Mouse (Mus musculus): ENCODE measurements around the gene Ubxn6. TPM values are rescaled to one million over a fixed set of nuclear protein-coding genes. Genes with fewer than 3 reads are reported as not detected.
"Not testable (repeated sequence)": the region's sequence is repeated elsewhere in the genome, so short reads cannot be mapped to it uniquely, and the experiment has no call there.

Ubxn6 gene
- 106 and 113 TPM in 2 replicates for polyA plus RNA-seq (2012; rRNA removed)

DNA sequence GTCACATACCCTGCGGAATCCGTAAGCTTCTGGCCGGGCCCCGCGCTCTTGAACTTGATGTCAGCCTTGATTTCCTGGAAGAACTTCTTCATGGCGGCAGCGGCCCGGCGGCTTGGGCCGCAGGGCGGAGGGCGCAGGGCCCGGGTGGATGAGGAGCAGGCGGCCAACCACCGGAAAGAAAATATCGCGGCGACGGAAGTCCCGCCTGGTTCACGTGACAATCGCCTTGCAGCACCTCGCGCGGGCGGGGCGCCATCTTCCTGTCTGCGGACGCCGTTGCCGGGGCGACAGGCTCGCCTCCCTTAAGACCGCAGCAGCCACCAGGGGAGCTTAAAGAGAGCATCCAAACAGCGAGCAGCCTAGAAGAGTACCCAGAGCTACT, at the start of gene Ubxn6:
TSS of gene Ubxn6 (minus strand) at position 202 of the 382 bp plus-strand sequence.
- peak; percentile 95 to 99 for DNase-seq (ENCODE audit: extremely low spot score in 1 of 2, low spot score in 1 of 2)

DNA sequence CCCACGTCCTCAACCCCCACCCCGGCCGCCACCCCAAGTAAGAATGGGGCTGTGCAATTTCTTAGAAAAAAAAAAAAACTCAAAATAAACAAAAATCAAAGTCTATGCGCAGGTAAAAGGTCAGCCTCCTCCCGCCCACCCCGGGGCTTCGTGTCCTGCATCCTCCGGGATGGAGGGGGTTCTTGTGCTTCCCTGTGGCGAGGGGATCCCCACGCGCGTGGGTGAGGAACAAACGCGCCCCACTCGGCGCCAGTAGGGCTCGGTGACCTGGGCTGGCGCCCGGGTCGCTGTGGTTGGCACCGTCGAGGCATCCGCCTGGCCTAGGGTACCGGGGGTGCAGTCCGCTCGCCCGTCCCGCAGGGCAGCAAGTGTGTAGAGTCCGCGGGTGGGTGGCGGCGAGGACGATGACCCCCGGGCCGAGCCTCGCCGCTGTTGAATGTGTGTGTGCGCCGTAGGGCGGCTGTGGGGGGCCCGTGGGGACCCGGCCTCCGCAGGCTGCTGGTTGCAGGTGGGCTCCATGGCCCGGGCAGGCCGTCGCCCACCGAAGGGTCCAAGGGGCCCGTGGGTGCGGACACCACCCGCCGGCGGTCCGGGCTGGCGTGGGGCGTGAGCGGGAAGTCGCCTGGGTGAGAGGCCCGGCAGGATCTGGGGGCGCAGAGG, 49.0 kb upstream of the Ubxn6 start:
- no peak for DNase-seq (ENCODE audit: extremely low spot score in 1 of 2, low spot score in 1 of 2)

DNA sequence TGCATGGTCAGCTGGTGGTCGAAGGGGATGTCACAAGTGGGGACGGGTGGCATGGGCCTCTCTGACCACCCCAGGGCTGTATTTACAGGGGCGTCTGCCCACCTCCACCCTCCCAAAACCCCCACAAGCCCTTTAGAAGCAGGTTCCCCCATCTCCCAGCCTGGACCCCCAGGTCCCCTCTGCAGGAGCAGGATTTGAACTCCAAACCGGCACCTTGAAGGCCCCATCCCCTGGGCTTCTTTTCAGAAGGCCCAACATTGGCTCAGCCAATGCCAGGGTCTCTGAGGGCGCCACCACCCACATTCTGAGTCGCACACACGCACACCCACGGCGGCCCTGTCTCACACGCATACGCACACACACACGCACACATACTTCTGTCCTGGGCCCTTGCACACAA, 48.3 kb upstream of the Ubxn6 start:
- DNase-seq (ENCODE audit: extremely low spot score in 1 of 2, low spot score in 1 of 2): no peak

DNA sequence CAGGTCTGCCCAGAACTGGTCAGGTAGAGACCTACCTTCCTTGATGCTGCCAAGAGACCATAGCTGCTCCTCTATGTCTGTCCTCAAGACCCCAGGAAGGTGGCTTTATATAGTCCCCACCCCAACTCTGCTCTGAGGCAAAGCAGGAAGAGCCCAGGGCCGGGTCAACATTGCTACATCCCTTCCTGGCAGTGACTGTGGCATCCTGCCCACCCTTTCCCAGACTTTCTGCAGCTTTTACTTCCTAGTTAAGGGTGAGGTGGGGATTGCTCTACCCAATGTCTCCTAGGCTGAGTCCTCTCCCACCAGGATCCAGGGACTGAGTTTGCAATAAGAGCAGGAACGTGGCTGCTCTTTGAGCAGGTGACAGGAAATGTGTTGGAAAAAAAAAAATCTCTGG, 47.0 kb upstream of the Ubxn6 start, which contains the start of gene Lrg1:
TSS of gene Lrg1 (minus strand) at position 176 of the 400 bp plus-strand sequence.
- DNase-seq (ENCODE audit: extremely low spot score in 1 of 2, low spot score in 1 of 2): no peak

DNA sequence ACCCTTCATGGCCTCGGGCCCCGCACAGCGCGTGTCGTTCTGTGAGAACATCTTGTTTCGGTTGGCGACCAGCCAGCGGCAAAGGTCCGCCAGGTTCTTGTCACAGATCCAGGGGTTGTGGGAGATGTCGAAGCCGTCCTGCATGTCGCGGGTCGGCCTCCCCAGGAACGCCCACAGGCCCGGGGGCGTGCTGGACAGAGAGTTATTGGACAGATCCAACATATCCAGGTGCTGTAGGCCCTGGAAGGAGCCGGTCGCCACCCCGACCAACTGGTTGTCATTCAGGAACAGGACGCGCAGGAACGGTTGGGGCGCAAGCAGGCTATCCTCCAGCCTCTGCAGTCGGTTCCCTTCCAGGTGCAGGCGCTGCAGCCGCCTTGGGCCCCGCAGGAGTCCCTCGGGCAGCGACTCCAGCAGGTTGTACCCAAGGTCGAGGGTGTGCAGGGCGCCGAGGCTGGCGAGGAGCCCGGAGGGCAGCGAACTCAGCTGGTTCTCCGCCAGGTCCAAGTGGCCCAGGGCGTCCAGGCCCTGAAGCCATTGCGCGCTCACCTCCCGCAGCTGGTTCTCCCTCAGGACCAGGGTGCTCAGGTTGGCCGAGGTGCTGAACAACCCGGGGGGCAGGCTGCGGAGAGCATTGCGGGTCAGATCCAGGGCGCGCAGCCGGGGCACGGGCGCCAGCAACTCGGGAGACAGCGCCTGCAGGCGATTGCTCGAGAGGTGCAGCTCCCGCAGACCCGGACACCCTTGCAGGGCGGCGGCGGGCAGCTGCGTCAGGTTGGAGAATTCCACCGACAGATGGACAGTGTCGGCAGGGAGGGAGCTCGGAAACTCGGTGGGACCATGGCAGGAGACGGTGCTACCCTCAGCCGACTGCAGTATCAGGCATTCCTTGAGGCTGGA, 45.4 kb upstream of the Ubxn6 start:
- DNase-seq (ENCODE audit: extremely low spot score in 1 of 2, low spot score in 1 of 2): no peak

DNA sequence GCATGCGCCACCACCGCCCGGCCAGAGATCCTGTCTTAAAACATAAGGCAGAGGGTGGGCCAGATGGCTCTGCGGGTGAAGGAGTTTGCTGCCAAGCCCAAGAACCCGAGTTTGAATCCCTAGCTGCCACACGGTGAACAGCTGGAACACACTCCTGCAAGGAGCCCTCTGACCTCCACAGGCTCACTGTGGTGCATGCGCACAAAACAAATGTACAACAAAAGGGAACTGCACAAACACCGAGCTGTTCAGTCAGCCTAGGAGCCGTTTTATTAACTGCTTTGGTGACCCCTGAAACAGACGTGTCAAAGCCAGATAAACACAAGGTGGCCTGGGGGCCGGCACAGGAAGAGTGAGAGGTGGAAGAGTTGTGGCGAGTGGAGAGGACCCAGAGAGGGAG, 44.6 kb upstream of the Ubxn6 start:
- DNase-seq (ENCODE audit: extremely low spot score in 1 of 2, low spot score in 1 of 2): no peak

DNA sequence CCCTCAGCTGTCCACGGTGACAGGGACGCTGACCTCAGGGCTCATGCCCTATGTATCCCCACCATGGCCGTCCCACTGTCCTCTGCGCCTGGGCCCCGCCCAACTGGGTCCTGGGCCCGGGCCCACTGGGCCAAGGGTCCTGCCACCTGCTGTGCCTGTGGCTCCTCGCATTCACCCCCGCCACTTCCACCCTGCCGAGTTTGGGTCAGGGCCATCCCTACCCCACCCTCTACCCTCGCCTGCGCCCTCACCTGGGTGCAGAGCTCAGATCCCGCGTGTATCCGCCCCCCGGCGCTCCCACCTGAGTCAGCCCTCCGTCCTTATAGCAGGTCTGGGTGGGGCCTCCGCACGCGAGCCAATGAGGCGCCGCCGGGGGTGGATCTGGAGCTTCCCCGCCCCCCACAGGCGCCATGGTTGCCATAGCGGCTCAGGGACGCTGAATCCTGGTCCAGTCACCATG, 42.5 kb upstream of the Ubxn6 start, which contains the start of gene Plin5:
TSS of gene Plin5 (minus strand) at position 346 of the 460 bp plus-strand sequence.
- DNase-seq (ENCODE audit: extremely low spot score in 1 of 2, low spot score in 1 of 2): peak in 1 of 2 experiments; percentile 57

DNA sequence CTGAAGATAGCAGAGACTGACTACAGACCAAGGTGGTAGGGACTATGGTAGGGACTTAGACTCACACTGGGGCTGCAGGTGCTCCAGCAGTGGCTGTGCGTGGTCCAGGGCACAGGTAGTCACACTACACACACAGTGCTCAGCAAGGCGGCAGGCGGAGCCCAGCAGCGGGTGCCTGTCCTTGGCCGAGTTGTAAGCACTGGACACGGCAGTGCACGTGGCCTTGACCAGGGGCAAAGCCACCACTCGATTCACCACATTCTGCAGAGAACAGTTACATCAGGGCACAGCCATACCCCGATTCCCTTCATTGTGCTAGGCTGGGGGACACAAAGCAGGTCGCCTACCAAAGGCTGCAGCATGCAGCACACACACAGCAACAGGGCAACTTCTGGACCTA, 41.4 kb upstream of the Ubxn6 start:
- no peak for DNase-seq (ENCODE audit: extremely low spot score in 1 of 2, low spot score in 1 of 2)

DNA sequence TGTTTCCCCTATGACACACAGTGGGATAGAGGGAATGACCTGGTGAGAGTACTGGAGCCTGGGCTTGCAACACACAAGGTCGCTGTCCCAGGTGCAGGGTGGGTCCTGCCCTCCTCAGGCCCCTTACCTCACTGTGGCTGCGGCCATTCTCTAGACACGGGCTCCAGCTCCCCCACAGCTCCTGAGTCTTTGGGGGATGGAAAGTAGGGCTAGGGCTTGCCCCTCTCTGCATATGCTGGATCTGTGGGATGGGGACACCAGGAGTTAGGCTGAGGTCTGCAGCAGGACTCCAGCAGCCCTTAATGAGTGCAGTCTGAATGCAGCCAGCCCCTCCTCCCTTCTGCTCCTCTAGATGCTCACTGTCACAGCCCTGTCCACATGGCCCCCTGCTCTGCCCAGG, 37.9 kb upstream of the Ubxn6 start:
- no peak for DNase-seq (ENCODE audit: extremely low spot score in 1 of 2, low spot score in 1 of 2)

DNA sequence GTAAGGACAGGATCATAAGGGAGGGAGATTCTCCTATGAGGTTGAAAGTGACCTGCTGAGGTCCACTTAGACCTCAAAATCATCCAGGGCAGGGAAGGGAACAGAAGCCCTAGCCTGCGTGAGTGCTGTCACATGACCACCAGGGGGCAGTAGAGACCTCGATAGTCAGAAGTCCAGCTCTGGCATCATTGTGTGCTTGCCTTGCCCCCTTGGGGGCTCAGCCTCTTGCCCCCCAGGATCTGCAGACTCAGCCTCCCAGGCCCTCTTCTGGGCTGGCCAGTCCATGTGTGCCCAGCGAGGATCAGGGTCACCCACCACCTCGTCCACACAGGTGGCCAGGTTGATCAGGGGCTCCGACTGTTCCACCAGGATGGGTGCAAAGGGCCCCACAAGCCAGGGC, 37.0 kb upstream of the Ubxn6 start:
- peak in 1 of 2 experiments; percentile 83 for DNase-seq (ENCODE audit: extremely low spot score in 1 of 2, low spot score in 1 of 2)

DNA sequence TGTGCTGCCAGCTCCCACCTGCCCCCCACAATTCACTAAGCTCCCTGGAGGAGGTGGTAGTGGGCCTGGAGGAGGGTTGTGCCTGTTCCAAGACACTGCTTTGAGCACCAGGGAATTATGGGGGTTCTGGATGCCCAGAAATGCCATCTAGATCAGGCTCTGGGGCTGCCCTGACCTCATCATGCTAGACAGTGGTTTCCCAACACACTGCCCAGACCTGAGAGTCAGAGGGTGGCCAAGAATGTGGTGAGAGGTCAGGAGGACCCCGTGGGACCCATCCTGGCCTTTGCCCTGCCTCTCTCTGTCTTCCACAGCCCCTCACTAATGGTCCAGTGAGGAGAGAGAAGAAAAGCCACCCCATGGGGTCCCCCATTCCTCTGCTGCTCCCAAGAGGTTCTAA, 36.2 kb upstream of the Ubxn6 start:
- DNase-seq (ENCODE audit: extremely low spot score in 1 of 2, low spot score in 1 of 2): no peak

DNA sequence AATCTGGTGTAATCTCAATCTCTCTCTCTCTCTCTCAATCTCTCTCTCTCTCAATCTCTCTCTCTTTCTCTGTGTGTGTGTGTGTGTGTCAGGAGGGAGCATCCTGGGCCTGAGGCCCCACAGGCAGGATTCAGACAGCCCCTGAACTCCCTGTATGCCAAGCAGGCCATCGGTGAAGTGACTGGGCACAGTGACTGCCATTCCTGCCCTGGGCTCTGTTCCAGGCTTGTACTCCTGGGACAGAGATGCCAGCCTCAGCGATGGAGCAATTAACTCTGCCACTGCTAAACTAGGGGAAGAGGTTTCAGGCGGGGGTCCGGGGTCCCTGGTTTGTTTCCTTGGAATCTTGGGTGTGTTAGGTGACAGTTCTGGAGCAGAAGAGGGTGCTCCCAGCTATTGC, 35.7 kb upstream of the Ubxn6 start:
- no peak for DNase-seq (ENCODE audit: extremely low spot score in 1 of 2, low spot score in 1 of 2)

DNA sequence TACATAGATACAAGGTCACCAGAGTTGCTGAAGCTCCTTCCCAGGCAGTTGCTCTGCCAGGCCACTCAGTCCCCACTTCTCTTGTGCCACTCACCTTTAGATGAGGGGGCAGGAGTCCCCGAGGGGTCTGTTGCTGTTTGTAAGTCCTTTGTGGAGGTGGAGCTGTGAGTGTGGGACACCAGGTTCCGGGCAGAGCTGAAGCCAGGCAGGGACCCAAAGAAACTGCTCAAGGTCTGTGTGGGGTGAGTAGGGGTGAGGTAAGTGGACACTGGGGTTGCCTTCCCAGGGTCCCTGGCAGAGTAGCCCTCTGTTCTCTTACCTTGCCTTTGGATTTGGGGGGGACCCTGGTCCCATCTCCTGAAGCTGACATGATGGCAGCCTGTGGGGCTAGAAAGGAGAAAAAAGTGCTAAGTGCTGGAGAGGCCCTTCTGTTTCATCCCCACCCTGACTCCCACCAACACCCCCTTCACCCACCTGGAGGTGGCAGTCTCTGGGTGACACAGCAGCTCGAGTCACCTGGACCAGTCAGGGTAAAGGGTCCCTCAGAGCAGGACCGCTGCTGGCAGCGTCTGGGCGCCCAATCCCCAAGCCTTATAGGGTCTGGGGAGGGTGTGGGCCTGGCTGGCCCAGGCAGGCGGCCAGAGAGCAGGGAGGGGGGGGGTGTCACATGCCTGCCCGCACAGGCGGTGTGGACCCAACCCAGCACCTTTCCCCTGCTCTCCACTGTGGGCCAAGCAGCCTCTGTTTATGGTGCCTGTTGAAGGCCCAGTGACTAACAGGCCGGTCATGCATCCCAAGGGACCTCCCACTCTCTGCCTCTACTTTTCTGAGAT, 34.6 kb upstream of the Ubxn6 start, which contains the start of gene Plin4:
TSS of gene Plin4 (minus strand) at position 585 of the 833 bp plus-strand sequence.
- DNase-seq (ENCODE audit: extremely low spot score in 1 of 2, low spot score in 1 of 2): no peak

DNA sequence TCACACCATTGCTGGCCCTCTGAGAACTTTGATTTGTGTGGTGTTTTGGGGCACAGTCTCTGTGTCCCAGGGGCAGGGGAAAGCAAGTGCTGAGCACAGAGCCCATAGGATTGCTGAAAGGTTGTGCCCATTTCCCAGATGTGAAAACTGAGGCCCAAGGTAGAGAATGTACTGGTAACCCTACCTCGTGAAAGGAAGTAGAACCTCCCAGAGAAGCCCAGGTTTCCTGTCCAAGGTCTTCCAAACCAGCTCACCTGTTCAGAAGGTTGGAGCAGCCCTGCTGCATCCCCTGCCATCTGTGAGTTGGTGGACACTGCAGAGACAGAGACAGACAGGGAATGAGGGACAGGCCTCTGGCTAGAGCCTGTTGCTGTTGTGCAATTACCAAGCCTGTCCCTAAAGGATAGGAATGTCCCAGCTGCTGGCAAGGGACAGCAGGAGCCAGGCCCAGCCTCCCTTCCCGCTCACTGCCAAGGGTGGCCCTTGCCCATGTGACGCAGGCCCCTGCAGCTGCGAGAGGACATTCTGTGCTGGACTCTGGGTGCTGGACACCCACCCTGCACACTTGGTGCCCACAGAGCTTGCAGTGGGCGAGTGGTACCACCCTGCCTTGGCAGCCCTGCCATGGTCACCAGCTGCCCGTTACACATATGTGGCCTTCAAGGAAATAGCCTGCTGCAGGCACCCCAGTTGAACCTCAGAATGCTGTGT, 33.7 kb upstream of the Ubxn6 start:
- peak in 1 of 2 experiments; percentile 35 for DNase-seq (ENCODE audit: extremely low spot score in 1 of 2, low spot score in 1 of 2)

DNA sequence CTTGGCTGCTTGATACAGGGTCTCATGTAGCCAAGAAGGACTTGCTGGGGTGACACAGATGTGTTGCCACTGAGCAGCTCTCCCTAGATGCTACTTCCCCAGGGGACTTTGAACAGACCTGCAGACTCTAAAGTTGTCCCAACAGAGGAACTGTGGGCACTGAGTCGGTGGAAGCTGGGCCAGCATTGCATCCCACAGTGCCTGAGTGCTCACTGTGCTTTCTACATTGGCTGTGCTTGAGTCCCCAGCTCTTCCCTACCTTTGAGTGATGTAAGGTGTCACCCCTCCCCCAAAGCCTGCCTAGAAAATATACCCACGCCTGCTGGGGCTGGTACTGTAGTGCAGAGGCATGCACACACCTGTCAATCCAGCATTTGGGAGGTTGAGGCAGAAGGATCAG, 32.9 kb upstream of the Ubxn6 start:
- no peak for DNase-seq (ENCODE audit: extremely low spot score in 1 of 2, low spot score in 1 of 2)

DNA sequence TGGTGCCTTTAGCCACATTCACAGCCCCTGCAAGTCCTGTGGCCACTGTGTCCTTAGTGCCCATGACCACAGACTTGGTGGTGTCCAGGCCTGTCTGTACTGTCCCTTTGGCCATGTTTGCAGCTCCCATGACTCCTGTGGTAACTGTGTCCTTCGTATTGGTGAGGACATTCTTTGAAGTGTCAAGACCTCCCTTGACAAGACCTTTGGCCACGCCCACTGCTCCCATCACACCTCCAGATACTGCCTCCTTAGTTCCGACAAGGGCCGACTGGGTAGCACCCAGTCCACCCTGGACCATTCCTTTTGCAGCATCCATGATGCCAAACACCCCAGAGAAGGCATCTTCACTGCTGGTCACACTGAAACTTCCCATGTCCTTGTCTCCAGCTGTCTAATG, 32.2 kb upstream of the Ubxn6 start:
- DNase-seq (ENCODE audit: extremely low spot score in 1 of 2, low spot score in 1 of 2): no peak

DNA sequence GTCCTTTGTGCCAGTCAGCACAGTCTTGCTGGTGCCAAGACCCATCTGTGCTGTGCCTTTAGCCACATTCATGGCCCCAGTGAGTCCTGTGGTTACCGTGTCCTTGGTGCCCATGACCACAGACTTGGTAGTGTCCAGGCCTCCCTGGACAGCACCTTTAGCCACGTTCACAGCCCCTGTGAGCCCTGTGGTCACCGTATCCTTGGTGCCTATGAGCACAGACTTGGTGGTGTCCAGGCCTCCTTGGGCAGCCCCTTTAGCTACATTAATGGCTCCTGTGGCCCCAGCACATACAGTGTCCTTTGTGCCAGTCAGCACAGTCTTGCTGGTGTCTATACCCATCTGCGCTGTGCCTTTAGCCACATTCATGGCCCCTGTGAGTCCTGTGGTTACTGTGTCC, 31.6 kb upstream of the Ubxn6 start:
- DNase-seq (ENCODE audit: extremely low spot score in 1 of 2, low spot score in 1 of 2): not testable (repeated sequence)

DNA sequence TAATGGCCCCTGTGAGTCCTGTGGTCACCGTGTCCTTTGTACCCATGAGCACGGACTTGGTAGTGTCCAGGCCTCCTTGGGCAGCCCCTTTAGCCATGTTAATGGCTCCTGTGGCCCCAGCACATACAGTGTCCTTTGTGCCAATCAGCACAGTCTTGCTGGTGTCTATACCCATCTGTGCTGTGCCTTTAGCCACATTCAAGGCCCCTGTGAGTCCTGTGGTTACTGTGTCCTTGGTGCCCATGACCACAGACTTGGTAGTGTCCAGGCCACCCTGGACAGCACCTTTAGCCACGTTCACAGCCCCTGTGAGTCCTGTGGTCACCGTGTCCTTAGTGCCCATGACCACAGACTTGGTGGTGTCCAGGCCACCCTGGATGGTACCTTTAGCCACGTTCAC, 30.0 kb upstream of the Ubxn6 start:
- DNase-seq (ENCODE audit: extremely low spot score in 1 of 2, low spot score in 1 of 2): not testable (repeated sequence)

DNA sequence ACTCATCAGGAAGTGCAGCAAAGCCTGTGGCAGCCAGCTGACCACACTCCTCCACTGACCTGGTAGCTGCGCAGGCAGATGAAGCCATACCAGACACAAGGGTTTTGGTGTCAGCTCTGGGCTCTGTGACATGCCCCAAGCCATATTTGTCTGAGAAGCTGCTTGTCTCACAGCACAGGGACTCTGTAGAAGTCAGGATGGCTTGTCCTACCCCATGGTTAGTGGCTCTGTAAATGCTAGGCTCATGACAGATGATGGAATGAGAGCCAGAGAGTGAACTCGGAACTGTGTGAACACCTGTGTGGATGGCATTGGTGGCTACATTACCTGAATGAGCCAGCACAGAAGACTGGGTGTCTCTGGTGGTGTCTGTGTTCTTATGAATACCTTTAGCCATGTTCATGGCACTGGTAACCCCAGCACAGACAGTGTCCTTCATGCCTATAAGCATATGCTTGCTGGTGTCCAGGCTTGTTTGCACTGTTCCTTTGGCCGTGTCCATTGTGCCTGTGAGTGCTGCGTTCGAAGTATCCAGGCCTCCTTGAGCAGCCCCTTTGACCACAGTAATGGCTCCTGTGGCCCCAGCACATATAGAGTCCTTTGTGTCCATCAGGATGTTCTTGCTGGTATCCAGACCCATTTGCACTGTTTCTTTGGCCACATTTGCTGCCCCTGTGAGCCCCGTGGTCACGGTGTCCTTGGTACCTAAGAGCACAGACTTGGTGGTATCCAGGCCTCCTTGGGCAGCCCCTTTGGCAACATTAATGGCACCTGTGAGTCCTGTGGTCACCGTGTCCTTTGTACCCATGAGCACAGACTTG, 28.8 kb upstream of the Ubxn6 start:
- no peak for DNase-seq (ENCODE audit: extremely low spot score in 1 of 2, low spot score in 1 of 2)
